Mouse (Mus musculus): ENCODE data around the gene Lalba. TPM values are rescaled to one million over a fixed set of nuclear protein-coding genes. Genes with fewer than 3 reads are reported as not detected.
"Not testable (repeated sequence)": the region's sequence is repeated elsewhere in the genome, so short reads cannot be mapped to it uniquely, and the experiment has no call there.

The Lalba gene
- total RNA-seq, 2 experiments from 2014 or later, result not detected

DNA sequence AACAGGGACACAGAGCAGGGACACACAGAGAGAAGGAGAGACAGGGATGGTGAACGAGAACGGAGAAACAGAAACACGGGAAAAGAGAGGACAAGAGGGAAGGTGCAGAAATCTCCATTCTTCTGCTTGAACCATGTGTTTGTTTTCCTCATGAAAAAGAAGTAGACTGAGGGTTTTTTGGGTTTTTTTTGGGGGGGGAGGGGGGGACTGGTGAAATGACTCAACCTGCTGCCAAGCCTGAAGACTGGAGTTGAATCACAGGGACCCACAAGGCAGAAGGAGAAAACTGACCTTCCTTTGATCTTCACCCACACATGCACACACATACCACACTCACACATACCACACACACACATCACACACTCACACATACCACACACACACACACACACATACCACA lies 20.8 kb upstream of the Lalba start:
- intact Hi-C loops (cut with DNase I; ENCODE audit: low total_unique reads), result no loop called here
- DNase-seq, result no peak

- intact Hi-C loops (cut with DNase I; ENCODE audit: low total_unique reads), result no loop called here
- no peak for DNase-seq
Measured at GRCm38 (mm10) chr15:98497631-98498030, 15.1 kb upstream of the Lalba start.

DNA sequence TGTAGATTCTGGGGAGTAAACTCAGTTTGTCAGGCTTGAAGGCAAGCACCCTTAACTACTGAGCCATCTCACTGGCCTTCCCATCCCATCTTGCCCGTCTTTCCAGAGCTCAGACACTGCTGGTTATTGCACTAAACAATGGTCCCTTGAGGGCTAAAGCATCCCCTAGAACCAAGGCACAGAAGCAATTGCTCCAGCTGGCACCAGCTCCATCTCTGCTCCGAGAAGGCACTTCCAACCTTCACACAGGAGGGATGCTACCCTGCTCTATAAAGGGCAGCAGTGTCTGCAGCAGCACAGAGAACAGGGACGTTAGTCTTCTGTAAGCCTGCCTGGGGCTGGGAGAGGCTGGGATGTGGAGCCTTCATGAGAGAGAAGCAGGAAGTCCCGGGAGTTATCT lies 9.6 kb upstream of the Lalba start, which contains the start of gene Olfr279:
Gene Olfr279, plus strand, starts transcription at position 301 of the 400 bp plus-strand sequence.
- no peak for DNase-seq
- intact Hi-C loops (cut with DNase I; ENCODE audit: low total_unique reads), result no loop called here

- intact Hi-C loops (cut with DNase I; ENCODE audit: low total_unique reads), result no loop called here
- no peak for DNase-seq
Measured at GRCm38 (mm10) chr15:98491332-98491731, 8.8 kb upstream of the Lalba start.

DNA sequence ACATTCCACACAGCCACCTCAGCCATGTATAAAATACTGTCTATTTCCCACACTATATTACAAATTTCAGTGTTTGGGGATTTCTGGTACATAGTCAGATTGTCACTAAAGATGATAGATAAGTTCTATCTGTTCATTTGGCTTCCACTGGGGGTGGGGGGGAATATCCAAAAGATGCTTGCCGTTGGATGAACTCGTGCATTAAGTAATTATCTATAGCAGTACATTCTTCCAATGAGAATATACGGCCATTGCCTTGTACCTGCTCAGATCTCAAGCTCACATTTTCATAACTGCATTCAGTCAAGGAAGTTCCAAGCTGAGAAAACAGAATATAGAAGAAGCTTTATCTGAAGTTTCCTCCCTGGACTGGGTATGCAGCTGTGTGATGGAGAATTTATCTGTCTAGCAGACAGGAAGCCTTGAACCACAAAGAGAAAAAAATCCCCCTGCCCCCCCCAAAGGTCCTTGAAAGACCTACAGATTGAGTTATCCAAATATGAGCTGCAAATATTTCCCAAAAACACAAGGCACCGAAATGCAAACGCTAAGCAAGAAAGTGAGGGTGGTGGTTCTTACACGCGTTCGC lies 4.0 kb upstream of the Lalba start:
- DNase-seq, result no peak
- intact Hi-C loops (cut with DNase I; ENCODE audit: low total_unique reads), result no loop called here

- intact Hi-C loops (cut with DNase I; ENCODE audit: low total_unique reads), result no loop called here
Measured at GRCm38 (mm10) chr15:98483907-98484886, 1.7 kb upstream of the Lalba start.

DNA sequence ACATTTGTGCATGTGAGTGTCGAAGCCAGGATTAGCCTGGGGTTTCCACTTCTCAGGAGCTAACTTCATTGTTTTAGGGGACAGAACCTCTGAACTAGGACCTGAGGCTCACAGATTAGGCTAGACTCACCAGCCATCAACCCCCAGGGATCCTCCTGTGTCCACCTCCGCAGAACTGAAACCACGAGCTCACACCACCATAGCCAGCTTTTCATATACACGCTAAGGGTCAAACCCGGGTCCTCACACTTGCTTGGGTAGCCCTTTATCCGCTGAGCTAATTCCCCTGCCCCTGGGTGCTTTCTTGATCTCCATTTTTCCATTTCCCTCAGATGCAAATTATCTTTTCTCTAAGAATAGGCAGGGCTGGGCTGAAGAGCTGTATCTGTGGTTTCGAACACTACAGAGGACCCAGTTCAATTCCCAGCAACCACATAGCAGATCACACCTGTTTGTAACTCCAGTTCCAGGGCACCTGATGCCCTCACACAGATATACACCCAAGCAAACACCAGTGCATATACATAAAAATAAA lies 2.9 kb downstream of the Lalba start:
- intact Hi-C loops (cut with DNase I; ENCODE audit: low total_unique reads), result no loop called here
- DNase-seq, result no peak

More at GRCm38 (mm10) chr15:98483907-98484886, 1.7 kb upstream of the Lalba start:
- peak; percentile 52 for DNase-seq

DNA sequence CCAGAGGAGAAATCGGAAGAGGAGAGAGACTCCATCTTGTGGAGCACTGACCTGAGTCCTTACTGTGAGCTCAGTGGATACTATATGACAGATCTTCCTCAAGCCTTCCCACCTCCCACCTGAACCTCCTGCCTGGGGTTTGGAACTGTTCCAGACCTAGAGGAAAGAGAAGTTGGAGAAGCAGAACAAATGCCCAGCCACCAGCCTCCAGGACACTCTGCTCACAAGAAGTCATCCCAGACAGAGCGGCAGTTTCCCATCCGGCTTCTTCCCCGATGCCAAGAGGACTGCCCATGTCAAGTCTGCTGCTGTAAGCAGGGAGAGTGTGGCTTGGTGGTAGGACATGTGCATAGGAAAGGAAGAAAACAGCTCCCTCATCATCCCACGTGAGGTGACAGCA lies 6.2 kb downstream of the Lalba start:
- intact Hi-C loops (cut with DNase I; ENCODE audit: low total_unique reads), result no loop called here

DNA sequence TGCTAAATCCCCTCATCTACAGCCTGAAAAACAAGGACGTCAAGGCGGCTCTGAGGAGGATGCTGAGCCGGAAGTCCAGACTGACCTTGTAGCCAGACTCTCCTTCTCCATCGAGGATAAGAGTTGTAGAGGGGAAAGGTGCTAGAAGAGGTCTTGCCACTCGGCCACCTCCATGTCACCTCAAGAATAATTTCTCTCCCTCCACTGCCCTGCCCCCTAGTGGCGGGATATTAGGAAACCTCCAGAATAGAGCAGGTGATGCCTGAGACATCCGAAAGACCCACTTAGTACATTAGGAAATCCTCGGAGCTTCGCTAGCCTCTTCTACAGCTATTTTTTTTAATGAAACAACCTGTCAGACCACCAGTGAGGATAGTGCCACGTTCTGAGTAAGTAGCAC lies 7.1 kb downstream of the Lalba start:
- peak; percentile 50 for DNase-seq
- intact Hi-C loops (cut with DNase I; ENCODE audit: low total_unique reads), result no loop called here

More for the DNA sequence above, 6.2 kb downstream of the Lalba start:
- DNase-seq, result no peak

- DNase-seq, result no peak
- intact Hi-C loops (cut with DNase I; ENCODE audit: low total_unique reads), result no loop called here
Measured at GRCm38 (mm10) chr15:98474958-98475357, 7.6 kb downstream of the Lalba start.

DNA sequence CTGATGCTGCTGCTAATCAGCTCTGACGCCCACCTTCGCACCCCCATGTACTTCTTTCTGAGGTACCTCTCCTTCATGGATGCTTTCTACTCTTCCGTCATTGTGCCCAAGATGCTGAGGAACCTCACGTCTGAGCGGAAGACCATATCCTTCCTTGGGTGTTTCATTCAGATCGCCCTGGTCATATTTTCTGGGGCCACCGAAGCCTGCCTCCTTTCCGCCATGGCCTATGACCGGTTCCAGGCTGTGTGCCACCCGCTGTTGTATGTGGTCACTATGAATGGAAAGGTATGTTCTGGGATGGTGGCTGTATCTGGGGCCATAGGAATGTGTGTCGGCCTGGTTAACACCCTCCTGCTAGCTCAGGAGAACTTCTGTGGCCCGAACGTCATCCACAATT lies 11.0 kb downstream of the Lalba start:
- intact Hi-C loops (cut with DNase I; ENCODE audit: low total_unique reads), result no loop called here
- no peak for DNase-seq

- intact Hi-C loops (cut with DNase I; ENCODE audit: low total_unique reads), result no loop called here
- DNase-seq, result no peak
Measured at GRCm38 (mm10) chr15:98469596-98469995, 12.9 kb downstream of the Lalba start, which contains the start of gene OR5BS1P. Gene OR5BS1P (plus strand): TSS chr15:98469896.

GRCm38 (mm10) chr15:98452288-98452687 lies 30.2 kb downstream of the Lalba start, which contains the start of gene Olfr281:
Gene Olfr281 (plus strand): TSS chr15:98452588.
- intact Hi-C loops (cut with DNase I; ENCODE audit: low total_unique reads), result no loop called here
- DNase-seq, result no peak

DNA sequence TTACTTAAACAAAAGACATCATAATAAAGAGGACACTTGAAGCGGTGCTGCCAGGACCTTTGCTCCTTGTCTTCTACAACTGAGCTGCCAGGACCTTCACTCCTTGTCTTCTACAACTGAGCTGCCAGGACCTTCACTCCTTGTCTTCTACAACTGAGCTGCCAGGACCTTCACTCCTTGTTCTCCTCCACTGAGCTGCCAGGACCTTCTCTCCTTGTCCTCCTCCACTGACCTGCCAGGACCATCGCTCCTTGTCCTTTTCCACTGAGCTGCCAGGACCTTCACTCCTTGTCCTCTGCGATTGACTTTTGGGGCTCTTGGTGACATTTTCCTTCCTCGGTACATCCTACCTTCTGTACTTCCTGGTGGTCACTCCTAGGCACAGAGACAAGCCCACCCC lies 34.0 kb downstream of the Lalba start:
- DNase-seq, result no peak
- intact Hi-C loops (cut with DNase I; ENCODE audit: low total_unique reads), result no loop called here

GRCm38 (mm10) chr15:98444561-98444960 lies 38.0 kb downstream of the Lalba start:
- intact Hi-C loops (cut with DNase I; ENCODE audit: low total_unique reads), result no loop called here
- no peak for DNase-seq

- DNase-seq; intact Hi-C loops (cut with DNase I; ENCODE audit: low total_unique reads): not testable (repeated sequence)
Measured at GRCm38 (mm10) chr15:98430925-98431324, 51.6 kb downstream of the Lalba start, which contains the start of gene Olfr282. Gene Olfr282 (plus strand): TSS chr15:98431225.

All from gastrocnemius, postnatal 14 days (tissue).